Mouse (Mus musculus): ENCODE results near the gene 1110051M20Rik.

GRCm38 (mm10) chr2:91268042-91268441, 176.5 kb downstream of the 1110051M20Rik start:
- TF ChIP-seq EP300 (IDR thresholded peaks at IDR 0.05; ENCODE audit: low read depth) (no peak), CTCF (IDR thresholded peaks at IDR 0.05; ENCODE audit: low read depth) (no peak)

Data from liver, embryonic 14.5 days (tissue).